Mouse (Mus musculus) hindbrain, embryonic 14.5 days (tissue): ENCODE measurements around the gene Lrrc58. TPM values are rescaled to one million over a fixed set of nuclear protein-coding genes. Genes with fewer than 3 reads are reported as not detected.
A peak's percentile ranks its signal among the peaks of the same experiment; 100 is the strongest.

Experiments
- ATAC-seq: fragments of 200-750 bp; cut with Nextera tagmentation; 2 replicates; pipeline ENCODE4 v1.8.0; 2017; ENCODE audit warnings: moderate number of reproducible peaks, mild to moderate bottlenecking, moderate TSS enrichment, moderate library complexity; ENCODE audit not compliant: low FRiP score
- DNase-seq: peaks from one replicate; pipeline ENCODE4 v3.0.0-alpha.2; 2015; ENCODE audit warnings: low spot score
- H3K27ac ChIP-seq: fragments of 300-500 bp; sonication (generic); 2 replicates; pipeline ENCODE4 v1.5.1; 2014; ENCODE audit warnings: mild to moderate bottlenecking, moderate library complexity
- H3K27me3 ChIP-seq: fragments of 300-500 bp; sonication (generic); 2 replicates; pipeline ENCODE4 v1.6.1; 2014; ENCODE audit warnings: mild to moderate bottlenecking, low read length, mixed read lengths; ENCODE audit not compliant: control insufficient read depth, insufficient read depth
- H3K36me3 ChIP-seq: fragments of 300-500 bp; sonication (generic); replicated peaks from 2 replicates; pipeline ENCODE4 v1.6.1; 2014; ENCODE audit not compliant: control insufficient read depth, insufficient read depth
- H3K4me1 ChIP-seq: fragments of 300-500 bp; sonication (generic); replicated peaks from 2 replicates; pipeline ENCODE4 v1.6.1; 2014; ENCODE audit warnings: antibody characterized with exemption, low read length, mixed read lengths; ENCODE audit not compliant: control insufficient read depth, insufficient read depth
- H3K4me2 ChIP-seq: fragments of 300-500 bp; sonication (generic); replicated peaks from 2 replicates; pipeline ENCODE4 v1.6.1; 2014; ENCODE audit warnings: mild to moderate bottlenecking, moderate library complexity
- H3K4me3 ChIP-seq: fragments of 300-500 bp; sonication (generic); replicated peaks from 2 replicates; pipeline ENCODE4 v1.5.1; 2014; ENCODE audit warnings: mild to moderate bottlenecking, low read length
- H3K9ac ChIP-seq: fragments of 300-500 bp; sonication (generic); 2 replicates; pipeline ENCODE4 v1.6.1; 2014
- H3K9me3 ChIP-seq: fragments of 300-500 bp; sonication (generic); 2 replicates; pipeline ENCODE4 v1.6.1; 2016; ENCODE audit warnings: low read length; ENCODE audit not compliant: control insufficient read depth
- WGBS: fragments of 180-500 bp; shearing (Covaris S2); extraction: QIAGEN DNeasy Blood & Tissue Kit; methylation state at CpG from one replicate; pipeline ENCODE4 v1.1.7; 2014; 5-methylcytosine and 5-hydroxymethylcytosine counted together
- polyA plus RNA-seq: library from polyadenylated mRNA; unstranded; fragments of >200 nt; fragmentation: Nextera tagmentation; extraction: Ambion mirVana; gene quantifications from 2 replicates; pipeline ENCODE4 v1.2.1, GENCODE M21; 2014

The Lrrc58 gene
- polyA plus RNA-seq, 1 experiment from 2014 or later, result 57.1 TPM

GRCm38 (mm10) chr16:37847081-37847480 is 21.1 kb upstream of the Lrrc58 start:
- no peaks in the 10 kb centered on the region for H3K36me3 ChIP-seq
- no peak overlapping the region for H3K4me3 ChIP-seq
- no peak overlapping the region for H3K27ac ChIP-seq
- H3K4me2 ChIP-seq, result no peak overlapping the region
- ATAC-seq (no peak), DNase-seq (no peak)
- H3K4me1 ChIP-seq, result no peaks in the 10 kb centered on the region
- H3K27me3 ChIP-seq, result no peaks in the 10 kb centered on the region
- no peaks in the 10 kb centered on the region for H3K9me3 ChIP-seq
- H3K9ac ChIP-seq, result no peak overlapping the region
- WGBS, result 92% methylated on average over 3 of the region's 3 CpGs

GRCm38 (mm10) chr16:37851366-37851765 is 16.8 kb upstream of the Lrrc58 start:
- H3K4me1 ChIP-seq, result no peaks in the 10 kb centered on the region
- H3K36me3 ChIP-seq, result no peaks in the 10 kb centered on the region
- H3K27ac ChIP-seq, result peak overlapping the region; percentile 20; the same call in 1 of the 2 replicates
- no peaks in the 10 kb centered on the region for H3K27me3 ChIP-seq
- DNase-seq (no peak), ATAC-seq (no peak)
- H3K4me2 ChIP-seq, result no peak overlapping the region
- H3K9ac ChIP-seq, result no peak overlapping the region
- WGBS, result 63% methylated on average over 5 of the region's 5 CpGs
- no peak overlapping the region for H3K4me3 ChIP-seq
- no peaks in the 10 kb centered on the region for H3K9me3 ChIP-seq

- peak; percentile 33 for DNase-seq
Measured at GRCm38 (mm10) chr16:37853279-37853678, 14.9 kb upstream of the Lrrc58 start.

GRCm38 (mm10) chr16:37854054-37854453 is 14.1 kb upstream of the Lrrc58 start:
- WGBS, result 75% methylated on average over 14 of the region's 14 CpGs
- Histone ChIP-seq H3K27me3 (no peaks in the 10 kb centered on the region), H3K9ac (no peak overlapping the region), H3K4me3 (no peak overlapping the region), H3K36me3 (no peaks in the 10 kb centered on the region), H3K9me3 (no peaks in the 10 kb centered on the region), H3K4me2 (no peak overlapping the region), H3K27ac (no peak overlapping the region), H3K4me1 (no peaks in the 10 kb centered on the region)
- no peak for ATAC-seq
- DNase-seq, result no peak

More at GRCm38 (mm10) chr16:37853279-37853678, 14.9 kb upstream of the Lrrc58 start:
- H3K4me3 ChIP-seq, result no peak overlapping the region
- H3K36me3 ChIP-seq, result no peaks in the 10 kb centered on the region
- WGBS, result 65% methylated on average over 9 of the region's 9 CpGs
- no peaks in the 10 kb centered on the region for H3K4me1 ChIP-seq
- no peaks in the 10 kb centered on the region for H3K9me3 ChIP-seq
- H3K9ac ChIP-seq, result no peak overlapping the region
- no peak for ATAC-seq
- H3K27me3 ChIP-seq, result no peaks in the 10 kb centered on the region
- no peak overlapping the region for H3K4me2 ChIP-seq
- H3K27ac ChIP-seq, result no peak overlapping the region

GRCm38 (mm10) chr16:37854593-37854992 is 13.6 kb upstream of the Lrrc58 start:
- Histone ChIP-seq H3K27ac (no peak overlapping the region), H3K4me2 (no peak overlapping the region), H3K4me1 (no peaks in the 10 kb centered on the region), H3K27me3 (no peaks in the 10 kb centered on the region), H3K9ac (no peak overlapping the region), H3K9me3 (no peaks in the 10 kb centered on the region), H3K36me3 (no peaks in the 10 kb centered on the region), H3K4me3 (no peak overlapping the region)
- DNase-seq (no peak), ATAC-seq (no peak)
- 79% methylated on average over 5 of the region's 5 CpGs for WGBS

- Histone ChIP-seq H3K9me3 (no peaks in the 10 kb centered on the region), H3K27me3 (no peaks in the 10 kb centered on the region), H3K4me1 (no peaks in the 10 kb centered on the region), H3K4me3 (no peak overlapping the region), H3K9ac (no peak overlapping the region), H3K36me3 (no peaks in the 10 kb centered on the region), H3K27ac (no peak overlapping the region), H3K4me2 (no peak overlapping the region)
- ATAC-seq (no peak), DNase-seq (no peak)
- 83% methylated on average over 8 of the region's 8 CpGs for WGBS
Measured at GRCm38 (mm10) chr16:37855583-37855982, 12.6 kb upstream of the Lrrc58 start.

GRCm38 (mm10) chr16:37856327-37856726 is 11.9 kb upstream of the Lrrc58 start:
- WGBS, result 74% methylated on average over 3 of the region's 3 CpGs
- no peak overlapping the region for H3K27ac ChIP-seq

GRCm38 (mm10) chr16:37857495-37857894 is 10.7 kb upstream of the Lrrc58 start:
- DNase-seq (no peak), ATAC-seq (no peak)
- WGBS, result 43% methylated on average over 8 of the region's 8 CpGs
- Histone ChIP-seq H3K9ac (no peak overlapping the region), H3K4me1 (no peaks in the 10 kb centered on the region), H3K9me3 (no peaks in the 10 kb centered on the region), H3K4me3 (no peak overlapping the region), H3K4me2 (no peak overlapping the region), H3K36me3 (no peaks in the 10 kb centered on the region), H3K27ac (no peak overlapping the region), H3K27me3 (no peaks in the 10 kb centered on the region)

More at GRCm38 (mm10) chr16:37856327-37856726, 11.9 kb upstream of the Lrrc58 start:
- Histone ChIP-seq H3K4me1 (no peaks in the 10 kb centered on the region), H3K9me3 (no peaks in the 10 kb centered on the region), H3K4me3 (no peak overlapping the region), H3K27me3 (no peaks in the 10 kb centered on the region), H3K36me3 (no peaks in the 10 kb centered on the region), H3K9ac (no peak overlapping the region), H3K4me2 (no peak overlapping the region)
- ATAC-seq (no peak), DNase-seq (no peak)

- Histone ChIP-seq H3K27me3 (no peaks in the 10 kb centered on the region), H3K4me3 (no peak overlapping the region), H3K9ac (no peak overlapping the region), H3K4me2 (no peak overlapping the region), H3K36me3 (no peaks in the 10 kb centered on the region), H3K9me3 (no peaks in the 10 kb centered on the region), H3K27ac (no peak overlapping the region), H3K4me1 (no peaks in the 10 kb centered on the region)
- DNase-seq (no peak), ATAC-seq (no peak)
- WGBS, result 81% methylated on average over 7 of the region's 7 CpGs
Measured at GRCm38 (mm10) chr16:37860213-37860612, 8.0 kb upstream of the Lrrc58 start.

GRCm38 (mm10) chr16:37861029-37861428 is 7.2 kb upstream of the Lrrc58 start, which contains the start of gene Gm36028:
Gene Gm36028, minus strand, starts transcription at chr16:37861146.
- Histone ChIP-seq H3K4me1 (no peaks in the 10 kb centered on the region), H3K36me3 (no peaks in the 10 kb centered on the region), H3K4me3 (no peak within 1 kb of the TSS), H3K27ac (no peak within 1 kb of the TSS), H3K4me2 (no peak within 1 kb of the TSS), H3K9ac (no peak within 1 kb of the TSS), H3K27me3 (no peaks in the 10 kb centered on the region), H3K9me3 (no peaks in the 10 kb centered on the region)
- WGBS, result 89% methylated on average over 7 of the region's 7 CpGs
- DNase-seq (no peak), ATAC-seq (no peak)
